Mouse (Mus musculus) liver, adult 2 months (tissue): ENCODE results near the gene Lmod1.

ENCODE experiments used
- CTCF ChIP-seq: fragments of 200-500 bp; IDR thresholded peaks from 2 replicates; pipeline ENCODE4 v1.5.1; 2011; ENCODE audit warnings: low read depth, low read length, control low read depth
- POLR2A ChIP-seq: fragments of 200-500 bp; IDR thresholded peaks from 2 replicates; pipeline ENCODE4 v1.6.1; 2011; ENCODE audit warnings: low read length, control low read depth; ENCODE audit not compliant: insufficient read depth; ENCODE audit errors: extremely low read depth

- TF ChIP-seq POLR2A (no peak), CTCF (peak; percentile 36)
Observed at GRCm38 (mm10) chr1:135368982-135369381, 44.4 kb downstream of the Lmod1 start.
